Mouse (Mus musculus): ENCODE results near the gene Slf2. TPM values are rescaled to one million over a fixed set of nuclear protein-coding genes. Genes with fewer than 3 reads are reported as not detected.

The Slf2 gene
- polyA plus RNA-seq, 1 experiment from 2014 or later: 28.1 TPM

DNA sequence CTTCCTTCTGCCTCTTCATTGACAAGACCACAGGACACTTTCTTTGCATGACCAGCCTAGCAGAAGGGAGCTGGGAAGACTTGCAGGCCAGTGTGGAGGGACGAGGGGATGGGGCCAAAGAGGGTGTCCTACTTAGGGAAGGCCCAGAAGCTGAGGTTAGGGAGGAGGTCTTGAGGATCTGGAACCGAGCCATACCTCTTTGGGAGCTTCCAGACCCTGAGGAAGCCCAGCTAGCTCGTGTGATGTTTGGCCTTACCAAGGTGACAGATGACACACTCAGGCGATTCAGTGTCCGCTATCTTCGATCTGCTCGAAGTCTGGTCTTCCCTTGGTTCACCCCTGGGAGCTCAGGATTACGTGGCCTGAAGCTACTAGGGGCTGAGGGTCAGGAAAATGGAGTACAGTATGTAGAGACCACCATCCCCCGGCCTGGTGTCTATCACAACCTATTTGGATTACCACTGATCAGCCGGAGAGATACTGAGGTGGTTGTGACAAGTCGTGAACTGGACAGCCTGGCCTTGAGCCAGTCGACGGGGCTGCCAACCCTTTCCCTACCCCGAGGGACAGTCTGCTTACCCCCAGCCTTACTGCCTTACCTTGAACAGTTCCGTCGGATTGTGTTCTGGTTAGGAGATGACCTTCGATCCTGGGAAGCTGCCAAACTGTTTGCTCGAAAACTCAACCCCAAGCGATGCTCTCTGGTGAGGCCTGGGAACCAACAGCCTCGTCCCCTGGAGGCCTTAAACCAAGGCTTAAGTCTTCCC is 76.7 kb downstream of the Slf2 start:
- Histone ChIP-seq H3K4me1 (replicated peaks) (peaks cover 36% of the 10 kb centered on the region), H3K9me3 (no peaks in the 10 kb centered on the region), H3K27me3 (ENCODE audit: insufficient read depth, poor library complexity, severe bottlenecking) (no peaks in the 10 kb centered on the region), H3K4me3 (peak overlapping the region; percentile 99), H3K27ac (peak overlapping the region; percentile 91), H3K36me3 (peaks cover 71% of the 10 kb centered on the region)
- DNase-seq (ENCODE audit: low spot score): no peak
- 95% methylated on average over 20 of the region's 20 CpGs for WGBS

DNA sequence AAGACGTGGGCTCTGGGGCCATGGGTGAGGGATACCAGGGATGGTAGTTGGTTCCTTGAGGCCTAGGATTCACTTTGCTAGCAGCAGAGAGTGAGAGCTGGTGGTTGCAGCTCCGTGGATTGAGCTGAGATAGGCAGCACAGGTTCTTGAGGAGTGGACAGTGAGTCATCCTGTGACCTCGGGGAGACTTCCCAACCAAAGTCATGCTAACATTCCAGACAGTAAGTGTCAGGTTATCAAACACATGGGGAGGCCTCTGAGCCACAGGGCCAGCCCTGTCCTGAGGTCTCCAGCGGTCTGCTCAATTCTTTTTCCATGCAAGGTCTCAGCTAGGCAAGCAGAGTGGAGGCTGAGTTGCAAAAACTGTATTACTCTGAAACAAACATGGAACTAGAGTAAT is 79.7 kb downstream of the Slf2 start:
- H3K4me3 ChIP-seq: no peak overlapping the region
- WGBS: 87% methylated on average over 4 of the region's 4 CpGs
- H3K27me3 ChIP-seq (ENCODE audit: insufficient read depth, poor library complexity, severe bottlenecking): no peaks in the 10 kb centered on the region
- DNase-seq (ENCODE audit: low spot score): no peak
- peaks cover 51% of the 10 kb centered on the region for H3K4me1 ChIP-seq (replicated peaks)
- no peaks in the 10 kb centered on the region for H3K9me3 ChIP-seq
- H3K36me3 ChIP-seq: peaks cover 52% of the 10 kb centered on the region
- H3K27ac ChIP-seq: no peak overlapping the region

DNA sequence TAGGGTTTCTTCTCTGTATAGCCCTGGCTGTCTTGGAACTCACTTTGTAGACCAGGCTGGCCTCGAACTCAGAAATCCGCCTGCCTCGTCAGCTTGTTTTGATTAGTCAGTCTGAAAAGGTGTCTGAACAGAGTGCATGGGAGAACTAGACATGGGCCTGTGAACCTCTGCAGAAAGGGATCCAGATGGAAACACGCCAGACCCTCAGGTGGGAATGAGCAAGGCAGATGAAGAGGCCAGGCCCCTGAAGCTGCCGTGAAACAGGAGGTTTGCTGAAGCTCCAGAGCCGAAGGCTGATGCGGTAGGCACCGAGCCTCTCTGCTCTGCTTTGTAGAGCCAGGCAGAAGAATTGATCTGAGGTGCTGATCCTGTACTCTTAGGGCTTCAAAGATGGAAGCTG is 81.3 kb downstream of the Slf2 start:
- DNase-seq (ENCODE audit: low spot score): no peak
- 83% methylated on average over 8 of the region's 8 CpGs for WGBS
- Histone ChIP-seq H3K4me1 (replicated peaks) (peaks cover 57% of the 10 kb centered on the region), H3K4me3 (no peak overlapping the region), H3K9me3 (no peaks in the 10 kb centered on the region), H3K27ac (peak overlapping the region; percentile 62; the same call in 1 of the 2 replicates), H3K27me3 (ENCODE audit: insufficient read depth, poor library complexity, severe bottlenecking) (no peaks in the 10 kb centered on the region; the same call in 1 of the 2 replicates), H3K36me3 (peaks cover 52% of the 10 kb centered on the region)

DNA sequence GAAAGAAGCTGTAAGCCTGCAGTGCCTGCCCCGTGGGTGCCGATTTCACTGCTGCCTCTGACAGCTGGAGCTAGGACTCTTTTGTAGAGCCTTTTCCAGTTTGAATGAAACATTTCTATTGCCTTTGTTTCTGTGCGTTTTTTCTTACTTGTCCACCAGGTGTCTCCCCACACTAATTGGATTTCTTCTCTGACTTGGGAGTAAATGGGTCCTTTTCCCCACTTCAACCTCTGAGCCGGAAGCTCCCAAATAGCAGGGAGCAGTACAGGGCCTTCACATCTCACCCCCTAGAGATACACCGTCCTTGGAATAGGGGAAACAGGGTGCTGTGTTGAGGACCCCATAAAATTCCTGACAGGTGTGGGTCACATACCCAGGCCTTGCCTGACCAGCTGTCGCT is 81.7 kb downstream of the Slf2 start:
- 45% methylated on average over 6 of the region's 6 CpGs for WGBS
- H3K4me3 ChIP-seq: no peak overlapping the region
- DNase-seq (ENCODE audit: low spot score): no peak
- peaks cover 51% of the 10 kb centered on the region for H3K36me3 ChIP-seq
- no peaks in the 10 kb centered on the region for H3K9me3 ChIP-seq
- H3K4me1 ChIP-seq (replicated peaks): peaks cover 56% of the 10 kb centered on the region
- peak overlapping the region; percentile 62; the same call in 1 of the 2 replicates for H3K27ac ChIP-seq
- no peaks in the 10 kb centered on the region; the same call in 1 of the 2 replicates for H3K27me3 ChIP-seq (ENCODE audit: insufficient read depth, poor library complexity, severe bottlenecking)

DNA sequence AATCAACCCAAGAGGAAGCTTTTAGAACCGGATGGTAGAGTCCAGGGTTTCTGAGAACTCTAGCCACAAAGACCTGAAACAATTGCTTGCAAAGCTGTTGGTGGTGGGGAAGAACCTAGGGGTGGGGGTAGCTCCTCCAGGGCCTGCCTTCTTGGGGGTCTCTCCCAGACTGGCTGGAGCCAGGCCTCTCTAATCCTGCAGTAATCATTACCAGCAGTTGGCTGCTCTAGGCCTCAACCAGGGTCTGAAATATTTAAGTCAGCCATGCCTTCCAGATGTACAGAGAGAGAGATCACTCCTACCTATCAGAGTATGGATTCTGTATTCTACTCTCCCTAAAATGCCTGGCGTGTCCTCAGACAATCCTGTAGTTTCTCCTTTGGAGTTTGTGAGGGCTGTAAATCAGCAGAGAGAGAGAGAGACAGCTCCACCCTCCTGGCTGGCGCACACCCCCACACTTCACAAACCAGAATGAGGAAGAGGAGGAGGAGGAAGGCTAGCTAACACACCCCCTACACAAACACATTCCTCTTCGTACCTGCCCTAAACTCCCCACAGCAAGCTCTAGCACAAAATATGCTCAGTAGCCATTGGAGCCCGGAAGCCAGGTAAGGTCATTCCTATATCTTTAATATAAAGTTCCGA is 82.8 kb downstream of the Slf2 start:
- Histone ChIP-seq H3K4me1 (replicated peaks) (peaks cover 50% of the 10 kb centered on the region), H3K4me3 (no peak overlapping the region), H3K9me3 (no peaks in the 10 kb centered on the region), H3K27me3 (ENCODE audit: insufficient read depth, poor library complexity, severe bottlenecking) (no peaks in the 10 kb centered on the region; the same call in 1 of the 2 replicates), H3K36me3 (peaks cover 40% of the 10 kb centered on the region), H3K27ac (peak overlapping the region; percentile 99; the same call in 1 of the 2 replicates)
- WGBS: 65% methylated on average over 6 of the region's 6 CpGs
- no peak for DNase-seq (ENCODE audit: low spot score)

DNA sequence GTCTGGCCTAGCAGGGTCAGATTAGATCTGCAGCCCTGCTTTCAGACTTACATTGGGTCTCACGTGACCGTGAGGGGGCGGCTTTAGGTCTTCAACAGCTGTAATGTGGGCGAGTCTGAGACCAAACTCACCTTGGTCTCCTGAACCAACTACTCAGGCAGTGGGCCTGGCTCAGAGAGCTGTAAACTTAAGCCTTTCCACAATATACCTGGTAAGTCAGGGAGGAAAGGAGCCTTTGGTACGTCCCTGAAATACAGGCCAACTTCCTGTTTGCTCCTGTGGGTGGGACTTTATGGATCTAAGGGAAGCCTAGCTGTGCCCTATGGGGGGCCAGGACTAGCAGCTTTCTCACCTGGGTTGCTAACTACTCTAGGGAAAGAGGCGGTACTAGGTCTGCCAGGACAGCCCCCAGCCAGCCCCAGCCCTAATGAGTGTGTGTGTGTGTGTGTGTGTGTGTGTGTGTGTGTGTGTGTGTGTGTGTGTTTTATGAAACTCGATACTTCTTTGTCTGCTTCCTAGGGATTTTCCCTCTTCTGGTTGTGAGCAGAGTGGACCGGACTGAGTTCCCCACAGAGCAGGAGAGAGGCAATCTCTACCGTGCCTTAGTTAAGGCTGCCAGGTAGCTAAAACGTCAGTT is 83.5 kb downstream of the Slf2 start, which contains the start of gene Lzts2:
TSS of gene Lzts2 (plus strand) at position 80 of the 637 bp plus-strand sequence.
- H3K27ac ChIP-seq: peak within 1 kb of the TSS; percentile 99
- H3K4me3 ChIP-seq: peak within 1 kb of the TSS; percentile 73
- peaks cover 34% of the 10 kb centered on the region for H3K36me3 ChIP-seq
- H3K27me3 ChIP-seq (ENCODE audit: insufficient read depth, poor library complexity, severe bottlenecking): no peaks in the 10 kb centered on the region; the same call in 1 of the 2 replicates
- H3K4me1 ChIP-seq (replicated peaks): peaks cover 57% of the 10 kb centered on the region
- WGBS: 8% methylated on average over 10 of the region's 10 CpGs
- no peaks in the 10 kb centered on the region for H3K9me3 ChIP-seq
- peak; percentile 40 for DNase-seq (ENCODE audit: low spot score)

DNA sequence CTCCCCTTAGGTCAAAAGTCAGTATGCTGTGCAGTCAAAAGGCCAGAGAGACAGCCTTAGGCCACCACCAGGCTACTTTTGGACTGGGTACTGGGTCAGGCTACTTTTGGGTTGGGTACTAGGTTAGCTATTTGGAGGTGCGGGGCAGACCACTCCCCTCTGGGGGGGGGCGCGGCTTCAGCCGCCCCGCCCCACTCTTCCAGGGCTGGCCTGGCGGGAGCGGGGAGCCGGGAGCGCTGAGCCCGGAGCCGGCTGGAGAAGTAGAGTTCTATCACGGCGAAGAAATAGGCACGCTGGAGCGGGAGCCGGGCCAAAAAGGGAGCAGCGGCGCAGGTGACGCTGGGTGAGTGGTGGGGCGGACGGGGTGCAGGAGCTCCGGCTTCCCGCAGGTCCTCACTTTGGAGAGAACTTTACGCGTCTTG is 84.0 kb downstream of the Slf2 start:
- Histone ChIP-seq H3K36me3 (peaks cover 29% of the 10 kb centered on the region), H3K9me3 (no peaks in the 10 kb centered on the region), H3K27ac (peak overlapping the region; percentile 99), H3K4me3 (peak overlapping the region; percentile 73), H3K4me1 (replicated peaks) (peaks cover 63% of the 10 kb centered on the region), H3K27me3 (ENCODE audit: insufficient read depth, poor library complexity, severe bottlenecking) (no peaks in the 10 kb centered on the region; the same call in 1 of the 2 replicates)
- under 1% methylated on average over 25 of the region's 25 CpGs for WGBS
- DNase-seq (ENCODE audit: low spot score): peak; percentile 49

DNA sequence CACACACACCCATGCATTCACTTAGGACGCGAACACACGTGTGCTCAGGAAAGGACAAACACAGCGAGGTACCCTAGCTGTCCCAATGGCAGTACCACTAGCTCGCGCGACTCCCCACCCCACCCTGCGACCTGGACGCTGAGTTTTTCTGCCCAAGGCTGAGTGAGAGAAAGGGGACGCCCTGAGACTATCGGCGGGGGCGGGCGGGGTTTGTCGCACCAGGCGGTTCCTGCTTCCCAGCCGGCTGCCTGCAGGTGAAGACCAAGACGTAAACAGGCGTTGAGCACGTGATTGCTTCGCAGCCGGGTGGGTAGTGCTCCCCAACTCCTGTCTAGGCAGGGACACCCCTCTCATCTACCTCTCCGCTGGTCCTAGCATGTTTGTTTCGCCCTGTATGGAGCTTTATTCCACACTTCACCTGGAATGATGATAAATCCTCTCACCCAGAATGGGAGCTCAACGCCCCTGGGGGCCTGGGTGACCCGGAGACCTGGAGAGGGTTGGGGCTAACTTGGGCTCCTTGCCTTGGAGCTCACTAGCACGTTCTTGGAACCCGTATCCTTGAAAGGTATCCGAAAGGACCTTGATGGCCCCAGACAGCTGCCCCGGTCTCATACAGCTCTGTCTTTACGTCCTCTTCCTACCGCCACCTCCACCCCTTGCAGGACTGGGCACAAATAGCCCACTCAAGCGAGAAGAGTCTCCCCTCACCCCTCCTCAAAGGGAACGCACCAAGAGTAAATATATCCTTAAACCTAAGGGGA is 84.7 kb downstream of the Slf2 start:
- no peaks in the 10 kb centered on the region; the same call in 1 of the 2 replicates for H3K27me3 ChIP-seq (ENCODE audit: insufficient read depth, poor library complexity, severe bottlenecking)

DNA sequence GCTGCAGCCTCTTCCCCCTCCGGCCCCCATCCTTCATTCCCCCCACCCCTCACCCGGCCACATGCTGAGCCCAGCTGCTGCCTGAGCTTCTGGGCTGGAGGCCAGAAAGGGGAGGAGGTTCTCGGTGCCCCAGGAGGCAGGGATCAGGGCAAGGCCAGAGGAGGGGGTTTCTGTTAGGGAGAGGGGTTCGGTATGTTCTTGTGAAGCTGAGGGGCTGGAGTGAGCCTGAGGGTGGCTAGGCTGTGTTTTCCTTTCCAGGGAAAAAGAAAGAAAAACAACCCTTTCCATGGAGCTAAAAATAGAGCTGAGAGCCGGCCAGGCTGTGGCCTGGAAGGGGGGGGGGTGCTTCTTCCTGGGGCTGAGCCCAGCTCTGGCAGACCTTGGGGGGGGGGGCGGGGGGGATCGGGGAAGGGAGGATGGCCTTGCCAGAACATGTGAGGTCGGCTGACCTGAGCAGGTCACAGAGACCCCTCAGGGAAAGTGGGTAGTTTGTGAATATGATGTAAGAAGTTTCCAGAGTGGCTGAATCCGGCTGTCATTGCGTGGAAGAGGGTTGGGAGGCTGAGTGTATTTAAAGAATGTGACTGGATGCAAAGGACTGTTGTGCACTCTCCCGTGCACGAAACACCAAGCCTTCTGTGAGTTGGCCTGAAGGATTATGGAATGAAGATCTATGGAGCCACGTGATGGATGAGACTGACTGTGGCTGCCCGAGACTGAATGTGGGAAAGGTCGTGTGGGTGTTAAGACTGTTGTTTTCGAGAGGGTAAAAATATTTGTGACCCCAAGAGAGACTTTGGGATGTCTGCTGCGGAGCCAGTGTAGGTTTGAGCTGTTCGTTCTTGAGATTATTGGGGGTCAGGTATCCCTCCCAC is 85.6 kb downstream of the Slf2 start:
- H3K4me1 ChIP-seq (replicated peaks): peaks cover 78% of the 10 kb centered on the region
- peak overlapping the region; percentile 99 for H3K27ac ChIP-seq
- peaks cover 27% of the 10 kb centered on the region for H3K36me3 ChIP-seq
- WGBS: 1% methylated on average over 18 of the region's 18 CpGs
- peak; percentile 79 for DNase-seq (ENCODE audit: low spot score)
- no peaks in the 10 kb centered on the region; the same call in 1 of the 2 replicates for H3K27me3 ChIP-seq (ENCODE audit: insufficient read depth, poor library complexity, severe bottlenecking)
- H3K9me3 ChIP-seq: no peaks in the 10 kb centered on the region
- peak overlapping the region; percentile 73 for H3K4me3 ChIP-seq

More for the DNA sequence above, 84.7 kb downstream of the Slf2 start:
- H3K4me3 ChIP-seq: peak overlapping the region; percentile 73
- H3K36me3 ChIP-seq: peaks cover 27% of the 10 kb centered on the region
- peak; percentile 42 for DNase-seq (ENCODE audit: low spot score)
- H3K27ac ChIP-seq: peak overlapping the region; percentile 99
- peaks cover 70% of the 10 kb centered on the region for H3K4me1 ChIP-seq (replicated peaks)
- WGBS: under 1% methylated on average over 34 of the region's 34 CpGs
- H3K9me3 ChIP-seq: no peaks in the 10 kb centered on the region

DNA sequence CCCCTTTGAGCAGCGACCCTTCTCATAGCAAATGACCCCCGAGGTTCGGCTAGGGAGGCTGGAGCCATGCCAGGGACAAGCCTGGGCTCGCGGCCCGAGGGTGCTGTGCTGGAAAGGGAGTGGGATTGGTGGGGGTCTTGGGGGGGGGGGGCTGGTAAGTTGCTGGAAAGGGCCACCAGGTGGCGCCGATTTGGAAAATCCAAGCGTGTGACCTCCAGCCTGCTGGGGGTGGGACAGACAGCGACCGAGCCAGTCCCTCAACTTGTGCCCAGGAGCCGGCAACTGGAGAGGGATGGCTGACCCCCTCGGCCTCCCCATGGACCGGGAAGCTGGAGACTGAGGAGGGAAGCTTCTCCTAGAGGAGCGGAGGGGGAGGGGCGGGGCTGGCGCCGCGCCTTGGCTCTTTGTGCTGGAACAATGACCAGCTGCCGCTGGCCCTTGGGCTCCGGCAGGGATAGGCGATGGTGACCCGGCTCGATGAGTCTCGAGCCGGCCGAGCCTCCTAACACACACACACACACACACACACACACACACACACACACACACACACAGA is 86.3 kb downstream of the Slf2 start:
- peak; percentile 93 for DNase-seq (ENCODE audit: low spot score)
- Histone ChIP-seq H3K36me3 (peaks cover 27% of the 10 kb centered on the region), H3K9me3 (no peaks in the 10 kb centered on the region), H3K4me3 (peak overlapping the region; percentile 73), H3K4me1 (replicated peaks) (peaks cover 80% of the 10 kb centered on the region), H3K27me3 (ENCODE audit: insufficient read depth, poor library complexity, severe bottlenecking) (no peaks in the 10 kb centered on the region; the same call in 1 of the 2 replicates), H3K27ac (peak overlapping the region; percentile 99)
- WGBS: 0% methylated on average over 21 of the region's 27 CpGs

DNA sequence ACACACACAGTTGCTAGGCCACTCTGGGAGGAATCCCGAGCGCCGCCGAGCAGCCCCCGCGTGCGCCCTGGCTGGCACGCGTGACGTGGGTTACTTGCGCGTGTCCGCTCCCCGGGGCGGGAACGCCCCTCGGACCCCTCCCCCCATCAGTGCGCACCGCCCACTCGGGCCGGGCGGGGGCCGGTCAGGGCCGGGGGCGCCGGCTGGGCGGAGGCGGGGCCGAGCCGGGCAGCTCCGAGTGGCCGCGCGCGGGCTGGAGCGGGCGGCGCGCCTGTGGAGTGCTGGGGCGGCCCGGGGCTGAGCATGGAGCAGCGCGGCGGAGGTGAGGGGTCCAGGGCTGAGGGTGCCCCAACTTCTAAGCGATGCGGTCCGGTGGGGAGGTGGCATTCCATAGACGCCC is 87.0 kb downstream of the Slf2 start:
- 0% methylated on average over 44 of the region's 48 CpGs for WGBS
- H3K4me3 ChIP-seq: peak overlapping the region; percentile 73
- H3K36me3 ChIP-seq: peaks cover 27% of the 10 kb centered on the region
- peak; percentile 86 for DNase-seq (ENCODE audit: low spot score)
- peak overlapping the region; percentile 99 for H3K27ac ChIP-seq
- H3K9me3 ChIP-seq: no peaks in the 10 kb centered on the region
- peaks cover 75% of the 10 kb centered on the region for H3K4me1 ChIP-seq (replicated peaks)
- H3K27me3 ChIP-seq (ENCODE audit: insufficient read depth, poor library complexity, severe bottlenecking): no peaks in the 10 kb centered on the region; the same call in 1 of the 2 replicates

All from hindbrain, embryonic 10.5 days (tissue).